Mouse (Mus musculus) megakaryocyte, embryonic 14.5 days (primary cell): ENCODE measurements around the gene Nudt3. TPM values are rescaled to one million over a fixed set of nuclear protein-coding genes. Genes with fewer than 3 reads are reported as not detected.

Experiments used
- H3K27me3 ChIP-seq: replicated peaks from 2 replicates; pipeline ENCODE3; 2012; ENCODE audit warnings: inconsistent platforms
- H3K36me3 ChIP-seq: replicated peaks from 2 replicates; pipeline ENCODE3; 2012; ENCODE audit warnings: low read length, inconsistent platforms, mixed read lengths
- H3K4me1 ChIP-seq: 2 replicates; pipeline ENCODE4 v1.6.1; 2012; ENCODE audit warnings: inconsistent platforms
- H3K4me3 ChIP-seq: replicated peaks from 2 replicates; pipeline ENCODE3; 2012; ENCODE audit warnings: moderate library complexity, mild to moderate bottlenecking, inconsistent platforms
- H3K9me3 ChIP-seq: 2 replicates; pipeline ENCODE4 v1.6.1; 2012; ENCODE audit warnings: inconsistent platforms
- FLI1 ChIP-seq: IDR thresholded peaks from 2 replicates; pipeline ENCODE4 v1.6.1; 2012; ENCODE audit warnings: low read length, inconsistent platforms, mixed read lengths
- GATA1 ChIP-seq: IDR thresholded peaks from 3 replicates; pipeline ENCODE4 v1.6.1; 2012; ENCODE audit warnings: mixed read lengths, low read length, inconsistent platforms, borderline replicate concordance
- polyA plus RNA-seq: library from polyadenylated mRNA; stranded (reverse); fragments of >175 nt; gene quantifications from 2 replicates; pipeline ENCODE4 v1.2.3, GENCODE M21; 2012; ENCODE audit warnings: low replicate concordance; ENCODE audit not compliant: insufficient read depth

Nudt3 gene
- polyA plus RNA-seq, 1 experiment = 272 TPM

- Histone ChIP-seq H3K9me3 (no peaks in the 10 kb centered on the region), H3K4me3 (peak overlapping the region; percentile 96), H3K36me3 (peaks cover 8% of the 10 kb centered on the region), H3K27me3 (no peaks in the 10 kb centered on the region), H3K4me1 (peaks cover 84% of the 10 kb centered on the region)
- no peak for TF ChIP-seq FLI1
- no peak for TF ChIP-seq GATA1
Observed at GRCm38 (mm10) chr17:27554062-27554960, 69.0 kb downstream of the Nudt3 start.

- Histone ChIP-seq H3K36me3 (no peaks in the 10 kb centered on the region), H3K4me1 (peaks cover 83% of the 10 kb centered on the region), H3K4me3 (peak overlapping the region; percentile 88), H3K27me3 (no peaks in the 10 kb centered on the region), H3K9me3 (no peaks in the 10 kb centered on the region)
- TF ChIP-seq FLI1 (0 out of 2 replicates have a peak, but pooled peaks have one; percentile 7), GATA1 (peak; percentile 22; the same call in 1 of the 3 replicates)
Observed at GRCm38 (mm10) chr17:27552215-27553201, 70.8 kb downstream of the Nudt3 start.

- no peak for TF ChIP-seq FLI1
- TF ChIP-seq GATA1 = no peak
- no peaks in the 10 kb centered on the region for H3K36me3 ChIP-seq
- H3K4me1 ChIP-seq = peaks cover 93% of the 10 kb centered on the region
- no peaks in the 10 kb centered on the region for H3K27me3 ChIP-seq
- H3K4me3 ChIP-seq = peak overlapping the region; percentile 42
- no peaks in the 10 kb centered on the region for H3K9me3 ChIP-seq
Observed at GRCm38 (mm10) chr17:27551393-27551940, 71.8 kb downstream of the Nudt3 start.

- peaks cover 2% of the 10 kb centered on the region for H3K27me3 ChIP-seq
- H3K9me3 ChIP-seq = no peaks in the 10 kb centered on the region
- no peaks in the 10 kb centered on the region for H3K36me3 ChIP-seq
- peak overlapping the region; percentile 35 for H3K4me3 ChIP-seq
- peaks cover 85% of the 10 kb centered on the region for H3K4me1 ChIP-seq
- TF ChIP-seq FLI1 = no peak
- no peak for TF ChIP-seq GATA1
Observed at GRCm38 (mm10) chr17:27549234-27549633, 74.1 kb downstream of the Nudt3 start.

GRCm38 (mm10) chr17:27547253-27547868 lies 75.9 kb downstream of the Nudt3 start:
- Histone ChIP-seq H3K27me3 (peaks cover 4% of the 10 kb centered on the region), H3K9me3 (no peaks in the 10 kb centered on the region), H3K4me3 (peak overlapping the region; percentile 64), H3K4me1 (peaks cover 77% of the 10 kb centered on the region), H3K36me3 (no peaks in the 10 kb centered on the region)
- TF ChIP-seq GATA1 (no peak), FLI1 (no peak)

GRCm38 (mm10) chr17:27546574-27547085 lies 76.7 kb downstream of the Nudt3 start:
- Histone ChIP-seq H3K9me3 (no peaks in the 10 kb centered on the region), H3K4me3 (peak overlapping the region; percentile 64), H3K36me3 (no peaks in the 10 kb centered on the region), H3K27me3 (peaks cover 4% of the 10 kb centered on the region), H3K4me1 (peaks cover 77% of the 10 kb centered on the region)
- TF ChIP-seq GATA1 (no peak), FLI1 (no peak)

- no peaks in the 10 kb centered on the region for H3K36me3 ChIP-seq
- H3K4me1 ChIP-seq = peaks cover 77% of the 10 kb centered on the region
- H3K27me3 ChIP-seq = peaks cover 5% of the 10 kb centered on the region
- no peaks in the 10 kb centered on the region for H3K9me3 ChIP-seq
- TF ChIP-seq FLI1 = no peak
- TF ChIP-seq GATA1 = no peak
- H3K4me3 ChIP-seq = peak overlapping the region; percentile 29
Observed at GRCm38 (mm10) chr17:27545991-27546390, 77.3 kb downstream of the Nudt3 start.

- Histone ChIP-seq H3K4me3 (no peak overlapping the region), H3K4me1 (peaks cover 65% of the 10 kb centered on the region), H3K36me3 (no peaks in the 10 kb centered on the region), H3K9me3 (no peaks in the 10 kb centered on the region), H3K27me3 (peaks cover 5% of the 10 kb centered on the region)
- TF ChIP-seq GATA1 (no peak), FLI1 (no peak)
Observed at GRCm38 (mm10) chr17:27544551-27544950, 78.7 kb downstream of the Nudt3 start.

- Histone ChIP-seq H3K4me3 (no peak overlapping the region), H3K4me1 (peaks cover 41% of the 10 kb centered on the region), H3K36me3 (no peaks in the 10 kb centered on the region), H3K27me3 (peaks cover 10% of the 10 kb centered on the region), H3K9me3 (no peaks in the 10 kb centered on the region)
- TF ChIP-seq GATA1 = no peak
- TF ChIP-seq FLI1 = no peak
Observed at GRCm38 (mm10) chr17:27541984-27542383, 81.3 kb downstream of the Nudt3 start.
